ENCODE assay signal across 10 mouse cellular contexts in the genomic region with DNA sequence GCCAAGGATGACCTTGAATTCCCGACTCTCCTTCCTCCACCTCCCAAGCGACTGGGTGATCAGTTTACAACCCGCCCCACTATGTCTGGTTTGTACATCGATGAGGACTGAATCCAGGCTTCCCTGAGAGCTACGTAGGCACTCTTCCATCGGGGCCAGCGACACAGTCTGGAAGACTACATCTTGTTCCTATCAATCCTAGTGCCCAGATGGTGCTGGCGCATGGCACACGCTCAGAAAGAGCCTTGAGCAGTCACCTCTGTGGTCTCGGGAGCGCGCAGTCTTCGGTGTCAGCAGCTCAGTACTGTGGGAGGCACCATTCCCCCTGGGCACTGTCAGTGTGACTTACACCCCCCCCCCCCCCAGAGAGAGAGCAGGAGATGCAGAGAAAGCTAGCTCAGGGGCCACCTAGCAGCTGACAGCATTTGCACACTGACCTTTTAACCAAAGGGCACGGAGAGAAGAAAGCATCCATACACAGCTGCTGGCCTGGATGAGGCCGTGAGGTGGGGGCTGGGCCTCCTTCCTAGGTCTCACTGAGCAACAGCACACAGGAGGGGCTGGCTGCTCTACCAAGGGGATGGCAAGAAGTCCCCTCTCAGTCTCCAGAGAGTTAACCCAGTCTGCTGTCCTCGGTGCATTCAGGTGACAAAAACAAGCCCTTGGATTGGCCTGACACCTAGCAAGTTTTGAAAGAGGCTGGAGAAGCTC. TPM values are rescaled to one million over a fixed set of nuclear protein-coding genes. Genes with fewer than 3 reads are reported as not detected.
DNase-seq lines count a peak whose midpoint lies in the region; ATAC-seq lines count a peak whose summit lies in the region.
"Had no signal": no experiment of that assay in that cellular context is flagged by ENCODE, and none has a peak within 500 bp of the region (broad histone marks: within the 10 kb centered on the region; RNA-seq: fewer than 3 reads in every experiment).

No protein-coding gene starts in this region.

- H3K27me3 ChIP-seq in kidney, embryonic 15.5 days, result no peaks in the 10 kb centered on the region
- no peaks in the 10 kb centered on the region for H3K27me3 ChIP-seq in hindbrain, embryonic 14.5 days (ENCODE audit: control insufficient read depth, insufficient read depth, low read length)
- H3K27me3 ChIP-seq in neural tube, embryonic 12.5 days (replicated peaks), result no peaks in the 10 kb centered on the region
- H3K27me3 ChIP-seq: heart, embryonic 15.5 days; lung, embryonic 15.5 days had no signal

- 40% methylated on average over 16 of the region's 16 CpGs for WGBS in kidney, embryonic 15.5 days
- 38% methylated on average over 16 of the region's 16 CpGs for WGBS in hindbrain, embryonic 14.5 days
- 25% methylated on average over 16 of the region's 16 CpGs for WGBS in neural tube, embryonic 12.5 days

- peaks cover 98% of the 10 kb centered on the region for H3K4me1 ChIP-seq in kidney, embryonic 15.5 days
- H3K4me1 ChIP-seq in hindbrain, embryonic 14.5 days (replicated peaks; ENCODE audit: control insufficient read depth, insufficient read depth, low read length), result peaks cover 65% of the 10 kb centered on the region
- H3K4me1 ChIP-seq in neural tube, embryonic 12.5 days, result peaks cover 69% of the 10 kb centered on the region

- H3K9ac ChIP-seq in kidney, embryonic 15.5 days, result no peak overlapping the region
- no peak overlapping the region for H3K9ac ChIP-seq in hindbrain, embryonic 14.5 days
- H3K9ac ChIP-seq in neural tube, embryonic 12.5 days, result no peak overlapping the region
- H3K9ac ChIP-seq: heart, embryonic 15.5 days; lung, embryonic 15.5 days had no signal

- 0 out of 2 replicates have a peak overlapping the region, but pooled peaks have one; percentile 8 for H3K4me2 ChIP-seq in kidney, embryonic 15.5 days
- H3K4me2 ChIP-seq in hindbrain, embryonic 14.5 days (replicated peaks), result 0 out of 2 replicates have a peak overlapping the region, but pooled peaks have one; percentile 15
- H3K4me2 ChIP-seq in neural tube, embryonic 12.5 days (replicated peaks), result peak overlapping the region; percentile 35
- H3K4me2 ChIP-seq: heart, embryonic 15.5 days; lung, embryonic 15.5 days had no signal

- no peak overlapping the region for H3K4me3 ChIP-seq in kidney, embryonic 15.5 days (replicated peaks)
- H3K4me3 ChIP-seq in hindbrain, embryonic 14.5 days (replicated peaks; ENCODE audit: low read length), result no peak overlapping the region
- no peak overlapping the region for H3K4me3 ChIP-seq in neural tube, embryonic 12.5 days
- H3K4me3 ChIP-seq: heart, embryonic 15.5 days; lung, embryonic 15.5 days had no signal

- DNase-seq in kidney, postnatal 4 days, result no peak
- peak; percentile 87 for DNase-seq in embryo, embryonic 10 days (ENCODE audit: low spot score)
- no peak for DNase-seq in hindbrain, embryonic 14.5 days (ENCODE audit: low spot score)
- no peak for DNase-seq in adrenal gland, postnatal 10 days
- DNase-seq in thymus, adult 18-20 months, result no peak
- DNase-seq in ovary, postnatal 14 days (ENCODE audit: low spot score), result no peak

- H3K36me3 ChIP-seq in kidney, embryonic 15.5 days, result peaks cover 8% of the 10 kb centered on the region; the same call in 1 of the 2 replicates
- no peaks in the 10 kb centered on the region for H3K36me3 ChIP-seq in hindbrain, embryonic 14.5 days (replicated peaks; ENCODE audit: control insufficient read depth, insufficient read depth)
- H3K36me3 ChIP-seq in neural tube, embryonic 12.5 days, result no peaks in the 10 kb centered on the region
- H3K36me3 ChIP-seq: heart, embryonic 15.5 days; lung, embryonic 15.5 days had no signal

- H3K27ac ChIP-seq in kidney, embryonic 15.5 days, result peak overlapping the region; percentile 83
- H3K27ac ChIP-seq in hindbrain, embryonic 14.5 days, result 0 out of 2 replicates have a peak overlapping the region, but pooled peaks have one; percentile 20
- H3K27ac ChIP-seq in neural tube, embryonic 12.5 days, result peak overlapping the region; percentile 20; the same call in 1 of the 2 replicates
- H3K27ac ChIP-seq: heart, embryonic 15.5 days; lung, embryonic 15.5 days had no signal

- no peak for ATAC-seq in kidney, embryonic 15.5 days (replicated peaks; ENCODE audit: low FRiP score)
- ATAC-seq in hindbrain, embryonic 14.5 days (ENCODE audit: low FRiP score), result no peak
- ATAC-seq in neural tube, embryonic 12.5 days (ENCODE audit: low FRiP score, low read depth), result no peak

- no peaks in the 10 kb centered on the region for H3K9me3 ChIP-seq in kidney, embryonic 15.5 days (replicated peaks)
- no peaks in the 10 kb centered on the region for H3K9me3 ChIP-seq in hindbrain, embryonic 14.5 days (ENCODE audit: control insufficient read depth, low read length)
- H3K9me3 ChIP-seq in neural tube, embryonic 12.5 days, result no peaks in the 10 kb centered on the region
- H3K9me3 ChIP-seq: heart, embryonic 15.5 days; lung, embryonic 15.5 days had no signal

RNA-seq across cellular contexts. Expression of a gene that starts 10.3 kb away (rescaled TPM):
- polyA plus RNA-seq in kidney, embryonic 15.5 days (2015; fragmentation: Nextera tagmentation; extraction: Ambion mirVana), result 99.2 and 138 TPM in 2 replicates
- polyA plus RNA-seq in hindbrain, embryonic 14.5 days (2014; fragmentation: Nextera tagmentation; extraction: Ambion mirVana), result 238 and 309 TPM in 2 replicates
- 219 and 263 TPM in 2 replicates for polyA plus RNA-seq in neural tube, embryonic 12.5 days (2016; fragmentation: Nextera tagmentation; extraction: Ambion mirVana)
- 10 to 100 TPM; 68.0 to 77.5 TPM for total RNA-seq in adrenal gland, postnatal 10 days (2021)

RNA-seq across cellular contexts. Expression of a gene that starts 32.0 kb away (rescaled TPM):
- 16.7 and 18.4 TPM in 2 replicates for polyA plus RNA-seq in kidney, embryonic 15.5 days (2015; fragmentation: Nextera tagmentation; extraction: Ambion mirVana)
- polyA plus RNA-seq in hindbrain, embryonic 14.5 days (2014; fragmentation: Nextera tagmentation; extraction: Ambion mirVana), result 15.1 and 19.1 TPM in 2 replicates
- polyA plus RNA-seq in neural tube, embryonic 12.5 days (2016; fragmentation: Nextera tagmentation; extraction: Ambion mirVana), result 10.8 and 10.9 TPM in 2 replicates
- total RNA-seq in adrenal gland, postnatal 10 days (2021), result 10 to 100 TPM in 1 of 2 experiments, 1 to 10 TPM in 1; 7.3 to 11.2 TPM

RNA-seq across cellular contexts. Expression of a gene that starts 51.8 kb away (rescaled TPM):
- 14.9 and 15.0 TPM in 2 replicates for polyA plus RNA-seq in kidney, embryonic 15.5 days (2015; fragmentation: Nextera tagmentation; extraction: Ambion mirVana)
- polyA plus RNA-seq in hindbrain, embryonic 14.5 days (2014; fragmentation: Nextera tagmentation; extraction: Ambion mirVana), result 6.5 and 7.4 TPM in 2 replicates
- 11.6 and 12.1 TPM in 2 replicates for polyA plus RNA-seq in neural tube, embryonic 12.5 days (2016; fragmentation: Nextera tagmentation; extraction: Ambion mirVana)
- 10 to 100 TPM in 1 of 2 experiments, 1 to 10 TPM in 1; 8.7 to 12.0 TPM for total RNA-seq in adrenal gland, postnatal 10 days (2021)

Comparison
In these comparisons a context has a peak if more than half of its experiments do, and no peak if none do; other contexts are left out.
1. H3K27ac ChIP-seq: peak in every context shown above with its lines; median percentile 83 in kidney, embryonic 15.5 days; 20 in hindbrain, embryonic 14.5 days; 20 in neural tube, embryonic 12.5 days.